Mouse (Mus musculus): Measurements from ENCODE around the gene Trim8.

The Trim8 gene

GRCm38 (mm10) chr19:46505646-46506371 lies 4.3 kb downstream of the Trim8 start:
- no peak for DNase-seq

- DNase-seq = no peak
These were observed 4.8 kb downstream of the Trim8 start for GRCm38 (mm10) chr19:46506372-46506717.

- DNase-seq = no peak
These were observed 5.7 kb downstream of the Trim8 start for GRCm38 (mm10) chr19:46507181-46507581.

- no peak for DNase-seq
These were observed 6.3 kb downstream of the Trim8 start for GRCm38 (mm10) chr19:46507806-46508205.

- no peak for DNase-seq
These were observed 7.2 kb downstream of the Trim8 start for GRCm38 (mm10) chr19:46508738-46509137.

GRCm38 (mm10) chr19:46509202-46509601 lies 7.7 kb downstream of the Trim8 start:
- DNase-seq = no peak

- DNase-seq = no peak
These were observed 8.2 kb downstream of the Trim8 start for GRCm38 (mm10) chr19:46509736-46510135.

- no peak for DNase-seq
These were observed 8.9 kb downstream of the Trim8 start for GRCm38 (mm10) chr19:46510401-46510800.

GRCm38 (mm10) chr19:46510824-46511223 lies 9.3 kb downstream of the Trim8 start:
- no peak for DNase-seq

- DNase-seq = no peak
These were observed 9.8 kb downstream of the Trim8 start for GRCm38 (mm10) chr19:46511263-46511662.

GRCm38 (mm10) chr19:46514387-46514786 lies 12.9 kb downstream of the Trim8 start:
- no peak for DNase-seq

GRCm38 (mm10) chr19:46515287-46515821 lies 13.9 kb downstream of the Trim8 start:
- no peak for DNase-seq

GRCm38 (mm10) chr19:46516667-46517528 lies 15.4 kb downstream of the Trim8 start:
- DNase-seq = no peak

- DNase-seq = no peak
These were observed 16.2 kb downstream of the Trim8 start for GRCm38 (mm10) chr19:46517529-46518351.

- no peak for DNase-seq
These were observed 16.9 kb downstream of the Trim8 start for GRCm38 (mm10) chr19:46518352-46518787.

GRCm38 (mm10) chr19:46518828-46519621 lies 17.5 kb downstream of the Trim8 start:
- DNase-seq = no peak

GRCm38 (mm10) chr19:46521698-46522097 lies 20.2 kb downstream of the Trim8 start:
- no peak for DNase-seq

- DNase-seq = no peak
These were observed 21.0 kb downstream of the Trim8 start for GRCm38 (mm10) chr19:46522433-46523044.

GRCm38 (mm10) chr19:46523131-46523479 lies 21.6 kb downstream of the Trim8 start:
- DNase-seq = no peak

GRCm38 (mm10) chr19:46523480-46524151 lies 22.1 kb downstream of the Trim8 start:
- peak; percentile 81 for DNase-seq

- no peak for DNase-seq
These were observed 22.6 kb downstream of the Trim8 start for GRCm38 (mm10) chr19:46524152-46524544.
